In the genomic region with DNA sequence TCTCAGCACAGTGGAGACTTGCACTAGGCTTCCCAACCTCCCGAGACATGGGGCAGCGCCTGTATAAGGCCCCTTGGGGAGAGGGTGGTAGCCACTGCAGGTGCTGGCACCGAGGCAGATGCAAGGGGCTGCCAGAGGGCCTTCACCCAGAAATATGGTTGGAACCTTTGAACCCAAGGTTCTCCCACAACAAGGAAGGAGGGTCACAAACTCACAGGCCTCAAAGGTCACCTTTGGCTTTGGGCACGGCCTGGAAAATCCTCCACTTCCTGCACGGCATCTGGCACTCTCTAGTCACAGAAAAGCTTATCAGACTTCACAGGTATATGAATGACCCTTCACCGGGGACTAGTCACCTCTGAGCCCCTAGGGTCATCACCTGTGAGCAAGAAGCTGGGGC, we compare ENCODE assay signal across 30 mouse cellular contexts. TPM values are rescaled to one million over a fixed set of nuclear protein-coding genes. Genes with fewer than 3 reads are reported as not detected.
DNase-seq lines count a peak whose midpoint lies in the region; ATAC-seq and TF ChIP-seq lines count a peak whose summit lies in the region.
"Had no signal": no experiment of that assay in that cellular context is flagged by ENCODE, and none has a peak within 500 bp of the region (broad histone marks: within the 10 kb centered on the region; RNA-seq: fewer than 3 reads in every experiment).

No protein-coding gene starts in this region.

- TF ChIP-seq POLR2A in liver, adult 2 months (IDR thresholded peaks at IDR 0.05; ENCODE audit: extremely low read depth, insufficient read depth, low read length), result no peak

- H3K27ac ChIP-seq in liver, adult 2 months (replicated peaks; ENCODE audit: insufficient read depth, low read depth, low read length), result no peak overlapping the region
- H3K27ac ChIP-seq in liver, embryonic 12.5 days, result no peak overlapping the region
- H3K27ac ChIP-seq: embryonic facial prominence, embryonic 12.5 days; gastrocnemius, adult 2 months; hindbrain, embryonic 14.5 days; layer of hippocampus, adult 2 months; left cerebral cortex, adult 2 months; limb, embryonic 12.5 days; midbrain, embryonic 12.5 days; neural tube, embryonic 13.5 days had no signal

- peak; percentile 66 for DNase-seq in cerebellum, adult 9-11 months
- peak; percentile 58 for DNase-seq in kidney, adult 11 months
- DNase-seq in kidney, adult 18-20 months, result no peak
- peak; percentile 45 for DNase-seq in liver, adult 2 months (ENCODE audit: extremely low read depth, low read depth, low spot score)
- no peak for DNase-seq in right cerebral cortex, postnatal 4 days
- DNase-seq in adrenal gland, adult (ENCODE audit: inconsistent age in 2 of 2, low spot score in 1 of 2), result no peak
- DNase-seq: adrenal gland, postnatal 10 days; cerebellum, adult 11 months; cerebellum, adult 9-10 months; embryo, embryonic 11 days; gastrocnemius, adult 2 months; gastrocnemius, postnatal 36 days; heart, postnatal 4 days; kidney, postnatal 14 days; liver, postnatal 0 days; lung, postnatal 36 days; thymus, postnatal 36 days had no signal

- peaks cover 20% of the 10 kb centered on the region for H3K4me1 ChIP-seq in liver, adult 2 months (ENCODE audit: control insufficient read depth, insufficient read depth, low read length)
- peaks cover 75% of the 10 kb centered on the region for H3K4me1 ChIP-seq in liver, embryonic 12.5 days

- H3K9ac ChIP-seq in liver, adult 2 months (ENCODE audit: low read depth, low read length), result no peak overlapping the region
- no peak overlapping the region for H3K9ac ChIP-seq in liver, embryonic 12.5 days
- H3K9ac ChIP-seq: embryonic facial prominence, embryonic 12.5 days; hindbrain, embryonic 14.5 days; limb, embryonic 12.5 days; liver, postnatal 0 days; midbrain, embryonic 12.5 days had no signal

- H3K79me2 ChIP-seq in liver, adult 2 months (ENCODE audit: control insufficient read depth, insufficient read depth, low read length), result peaks cover 56% of the 10 kb centered on the region

- TF ChIP-seq CTCF in liver, adult 2 months (IDR thresholded peaks at IDR 0.05; ENCODE audit: low read depth, low read length), result no peak

- H3K4me2 ChIP-seq in liver, embryonic 12.5 days, result no peak overlapping the region
- H3K4me2 ChIP-seq: embryonic facial prominence, embryonic 12.5 days; hindbrain, embryonic 14.5 days; limb, embryonic 12.5 days; liver, embryonic 11.5 days; midbrain, embryonic 12.5 days; neural tube, embryonic 13.5 days had no signal

- WGBS in liver, adult 2 months, result 44% methylated on average over 6 of the region's 6 CpGs
- 69% methylated on average over 6 of the region's 6 CpGs for WGBS in liver, embryonic 12.5 days (ENCODE audit: insufficient replicate concordance)

- H3K9me3 ChIP-seq in liver, embryonic 12.5 days (replicated peaks), result no peaks in the 10 kb centered on the region
- H3K9me3 ChIP-seq: embryonic facial prominence, embryonic 12.5 days; midbrain, embryonic 12.5 days; neural tube, embryonic 13.5 days had no signal

- H3K36me3 ChIP-seq in liver, adult 2 months (ENCODE audit: control insufficient read depth, insufficient read depth, low read length), result no peaks in the 10 kb centered on the region
- no peaks in the 10 kb centered on the region for H3K36me3 ChIP-seq in liver, embryonic 12.5 days
- H3K36me3 ChIP-seq: embryonic facial prominence, embryonic 12.5 days; limb, embryonic 12.5 days; midbrain, embryonic 12.5 days; neural tube, embryonic 13.5 days had no signal

- no peak for ATAC-seq in cerebellum, adult (ENCODE audit: insufficient number of reproducible peaks, low FRiP score, low TSS enrichment)
- no peak for ATAC-seq in liver, embryonic 12.5 days
- ATAC-seq: activated CD4-positive, CD25-positive, alpha-beta regulatory T cell, adult 4 months; forebrain, embryonic 16.5 days; liver, postnatal 0 days had no signal

- H3K4me3 ChIP-seq in liver, adult 2 months (ENCODE audit: insufficient read depth, low read depth, low read length), result no peak overlapping the region
- no peak overlapping the region for H3K4me3 ChIP-seq in liver, embryonic 12.5 days
- H3K4me3 ChIP-seq: embryonic facial prominence, embryonic 12.5 days; gastrocnemius, adult 2 months; layer of hippocampus, adult 2 months; left cerebral cortex, adult 2 months; limb, embryonic 12.5 days; midbrain, embryonic 12.5 days; neural tube, embryonic 13.5 days had no signal

- H3K27me3 ChIP-seq in liver, adult 2 months (ENCODE audit: control insufficient read depth, insufficient read depth, low read length), result no peaks in the 10 kb centered on the region
- no peaks in the 10 kb centered on the region for H3K27me3 ChIP-seq in liver, embryonic 12.5 days (replicated peaks)
- H3K27me3 ChIP-seq: CH12.LX; embryonic facial prominence, embryonic 12.5 days; midbrain, embryonic 12.5 days; neural tube, embryonic 13.5 days had no signal

RNA-seq across cellular contexts. Expression of a gene that starts 41.5 kb away (rescaled TPM):
- total RNA-seq in liver, adult 2 months (2014; rRNA removed), result 4.1 and 7.1 TPM in 2 replicates
- polyA plus RNA-seq in liver, adult 2 months (2012; rRNA removed), result 15.2 and 18.6 TPM in 2 replicates
- 3.3 and 3.4 TPM in 2 replicates for polyA plus RNA-seq in liver, embryonic 12.5 days (2016; fragmentation: Nextera tagmentation; extraction: Ambion mirVana)

RNA-seq across cellular contexts. Expression of a gene that starts 54.4 kb away (rescaled TPM):
- 4.1 and 5.9 TPM in 2 replicates for total RNA-seq in liver, adult 2 months (2014; rRNA removed)
- polyA plus RNA-seq in liver, adult 2 months (2012; rRNA removed), result 5.8 and 8.5 TPM in 2 replicates
- 2.3 and 3.0 TPM in 2 replicates for polyA plus RNA-seq in liver, embryonic 12.5 days (2016; fragmentation: Nextera tagmentation; extraction: Ambion mirVana)

RNA-seq across cellular contexts. Expression of a gene that starts 54.6 kb away (rescaled TPM):
- total RNA-seq in liver, adult 2 months (2014; rRNA removed), result 60.9 and 70.4 TPM in 2 replicates
- 17.6 and 19.3 TPM in 2 replicates for polyA plus RNA-seq in liver, adult 2 months (2012; rRNA removed)
- 71.3 and 76.4 TPM in 2 replicates for polyA plus RNA-seq in liver, embryonic 12.5 days (2016; fragmentation: Nextera tagmentation; extraction: Ambion mirVana)

Comparison
In these comparisons a context has a peak if more than half of its experiments do, and no peak if none do; other contexts are left out.
1. DNase-seq: peak in cerebellum, adult 9-11 months (single experiment), kidney, adult 11 months (single experiment) and liver, adult 2 months (single experiment); none in kidney, adult 18-20 months (single experiment), right cerebral cortex, postnatal 4 days (single experiment) and adrenal gland, adult (0 of 2).